Mouse (Mus musculus): ENCODE results near the gene Hoxb1. TPM values are rescaled to one million over a fixed set of nuclear protein-coding genes. Genes with fewer than 3 reads are reported as not detected.

Hoxb1 gene
- total RNA-seq, 2 experiments from 2014 or later, result not detected

DNA sequence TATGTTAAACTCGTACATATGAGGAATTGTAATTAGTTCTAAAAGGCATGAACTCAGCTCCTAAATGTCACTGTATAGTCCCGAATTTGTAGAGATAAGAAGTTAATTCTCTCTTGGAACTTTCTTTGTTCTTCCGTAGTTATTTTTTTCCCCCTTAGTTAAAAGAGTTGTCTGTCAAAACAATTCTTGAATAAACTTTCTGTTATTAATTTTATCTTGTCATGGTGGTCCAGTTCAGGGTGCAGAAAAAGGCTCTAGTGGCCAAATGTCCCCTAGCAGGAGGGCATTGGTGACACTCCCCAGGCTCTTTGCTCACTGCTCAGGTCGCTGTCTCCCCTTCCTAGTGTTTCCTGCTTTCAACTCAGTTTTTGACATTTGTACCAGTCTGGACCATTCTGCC lies 17.8 kb upstream of the Hoxb1 start:
- no peak for DNase-seq (ENCODE audit: low spot score in 2 of 2)
- TF ChIP-seq CTCF (conservative IDR thresholded peaks at IDR 0.05), result no peak
- Histone ChIP-seq H3K27ac (no peak overlapping the region), H3K4me3 (no peak overlapping the region)

DNA sequence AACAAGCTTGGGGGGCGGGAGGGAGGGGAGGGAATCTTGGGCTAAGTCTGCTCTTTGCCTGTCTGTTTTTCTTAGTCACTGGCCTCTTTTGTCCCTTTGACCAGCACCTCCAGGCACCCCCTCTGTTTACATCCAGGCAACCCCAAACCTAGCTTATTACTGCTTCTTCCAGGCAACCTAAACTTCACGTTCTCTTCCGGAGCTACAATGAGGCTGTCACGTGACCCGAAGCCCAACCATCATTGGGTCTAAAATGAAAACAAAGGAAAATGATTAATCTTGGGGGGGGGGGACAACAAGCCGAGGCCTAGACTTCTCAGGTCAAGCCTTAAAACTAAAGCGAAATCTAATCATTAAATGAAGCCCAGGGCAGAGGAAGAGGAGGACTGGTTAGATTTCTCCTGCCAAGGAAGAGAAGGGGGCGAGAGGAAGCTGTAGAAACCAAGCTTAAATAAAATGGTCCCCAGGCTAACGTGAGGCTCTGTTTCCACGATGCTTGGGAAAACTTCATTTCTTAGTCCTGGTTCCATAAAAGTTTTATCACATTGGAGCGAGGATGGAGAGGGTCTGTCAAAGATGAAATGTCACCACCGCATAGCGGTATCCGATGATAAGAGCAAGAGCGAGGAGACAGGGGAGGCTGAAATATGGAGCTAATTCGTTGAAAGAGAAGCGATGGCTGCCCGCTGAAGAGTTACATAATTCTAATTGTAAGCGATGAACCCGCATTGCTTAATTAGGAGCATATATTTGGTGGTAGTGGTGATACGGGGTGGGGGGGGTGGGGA lies 17.2 kb upstream of the Hoxb1 start:
- H3K4me3 ChIP-seq, result no peak overlapping the region
- no peak overlapping the region for H3K27ac ChIP-seq
- no peak for TF ChIP-seq CTCF (conservative IDR thresholded peaks at IDR 0.05)
- DNase-seq (ENCODE audit: low spot score in 2 of 2), result no peak

DNA sequence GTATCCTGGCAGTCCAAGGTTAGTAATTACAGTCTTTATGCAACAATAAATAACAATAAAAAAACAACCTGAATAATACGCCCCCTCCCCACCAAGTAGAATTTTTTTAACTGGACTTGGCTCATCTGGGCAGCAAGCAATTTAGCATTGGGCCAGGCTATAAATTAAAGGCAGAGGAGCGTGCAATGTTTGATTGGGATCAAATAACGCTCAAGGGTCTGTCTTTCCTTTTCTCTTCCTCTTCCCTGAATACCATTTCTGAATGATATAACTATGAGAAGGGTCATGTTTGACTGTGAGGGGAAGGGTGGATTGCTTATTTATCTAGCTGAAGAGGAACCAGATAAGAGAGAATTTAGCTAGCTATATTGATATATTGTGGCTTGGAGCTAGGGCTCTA lies 16.6 kb upstream of the Hoxb1 start:
- TF ChIP-seq CTCF (conservative IDR thresholded peaks at IDR 0.05), result no peak
- H3K27ac ChIP-seq, result no peak overlapping the region
- no peak for DNase-seq (ENCODE audit: low spot score in 2 of 2)

DNA sequence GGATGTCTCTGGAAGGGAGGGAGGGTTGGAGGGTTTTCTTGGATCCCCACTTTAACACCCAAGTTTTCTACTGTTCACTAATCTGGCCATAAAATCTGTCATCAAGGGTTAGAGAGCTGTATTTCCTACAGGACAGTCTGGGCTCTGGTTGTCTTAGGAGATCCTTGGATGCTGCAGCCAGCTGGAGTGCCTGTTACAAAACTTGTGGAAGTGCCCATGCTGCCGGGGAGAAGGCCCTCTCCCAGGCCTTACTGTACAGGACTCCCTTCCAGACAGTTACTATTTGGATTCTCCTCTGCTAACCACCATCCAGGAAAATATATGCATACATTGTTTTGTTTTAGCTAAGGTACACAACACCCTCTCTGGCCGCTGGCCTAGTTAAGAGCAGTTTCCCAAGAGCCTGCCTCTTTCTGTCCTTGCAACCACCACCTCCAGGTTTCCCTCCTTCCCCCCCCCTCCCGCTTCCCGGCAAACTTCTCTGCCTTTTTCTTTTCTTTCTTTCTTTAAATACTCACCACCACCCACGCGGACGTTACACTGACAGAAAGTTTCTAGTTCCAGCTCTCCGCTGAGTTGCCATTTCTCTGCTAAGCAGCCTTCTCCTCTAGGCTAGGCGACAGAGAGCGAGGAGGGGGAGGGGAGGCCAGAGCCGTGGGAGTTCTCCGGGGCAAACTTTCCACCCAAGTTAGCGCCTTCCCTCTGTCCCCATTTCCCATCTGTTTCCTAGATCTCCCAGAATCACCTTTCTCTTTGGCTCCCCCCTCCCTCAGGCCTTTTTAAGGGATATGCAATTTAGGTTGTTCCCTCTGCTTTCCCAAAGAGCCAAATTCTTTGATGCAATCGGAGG lies 15.8 kb upstream of the Hoxb1 start:
- no peak for DNase-seq (ENCODE audit: low spot score in 2 of 2)
- no peak overlapping the region for H3K27ac ChIP-seq
- H3K4me3 ChIP-seq, result no peak overlapping the region
- no peak for TF ChIP-seq CTCF (conservative IDR thresholded peaks at IDR 0.05)

More for the DNA sequence above, 16.6 kb upstream of the Hoxb1 start:
- no peak overlapping the region for H3K4me3 ChIP-seq

DNA sequence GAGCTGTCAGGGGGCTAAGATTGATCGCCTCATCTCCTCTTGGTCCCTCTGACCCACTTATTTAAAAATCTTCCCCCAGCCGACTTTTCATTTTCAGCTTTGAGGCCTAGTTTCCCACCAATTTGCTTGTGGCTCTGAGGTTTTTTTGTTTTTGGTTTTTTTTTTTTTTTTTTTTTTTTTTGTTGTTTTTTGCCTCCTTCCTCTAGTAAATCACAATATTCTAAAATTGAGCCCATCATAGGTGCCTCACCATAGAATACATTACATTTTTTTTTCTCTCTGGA lies 15.3 kb upstream of the Hoxb1 start, which contains the start of gene Hoxb2:
TSS of gene Hoxb2 (plus strand) at position 185 of the 284 bp plus-strand sequence.
- DNase-seq (ENCODE audit: low spot score in 2 of 2), result no peak
- Histone ChIP-seq H3K27ac (no peak within 1 kb of the TSS), H3K4me3 (no peak within 1 kb of the TSS)
- no peak for TF ChIP-seq CTCF (conservative IDR thresholded peaks at IDR 0.05)

DNA sequence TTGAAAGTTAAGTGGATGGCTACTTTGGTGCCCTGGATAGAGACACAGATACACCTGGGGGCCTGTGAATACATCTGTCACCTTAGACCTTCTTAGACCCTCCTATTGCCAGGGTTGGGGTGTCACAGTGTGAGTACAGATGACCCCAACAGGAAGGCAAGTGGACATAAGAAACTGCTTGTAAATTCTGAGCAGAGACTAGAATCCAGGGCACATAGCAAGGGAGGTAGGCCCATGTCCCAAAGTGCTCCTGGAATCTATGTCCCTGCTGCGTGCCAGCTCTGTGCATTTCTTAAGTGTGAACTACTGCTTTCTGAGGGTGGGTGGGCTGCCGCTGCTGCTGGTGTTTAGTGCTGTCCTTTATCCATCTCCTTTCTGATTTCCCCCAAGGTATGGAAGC lies 14.8 kb upstream of the Hoxb1 start:
- Histone ChIP-seq H3K27ac (no peak overlapping the region), H3K4me3 (no peak overlapping the region)

DNA sequence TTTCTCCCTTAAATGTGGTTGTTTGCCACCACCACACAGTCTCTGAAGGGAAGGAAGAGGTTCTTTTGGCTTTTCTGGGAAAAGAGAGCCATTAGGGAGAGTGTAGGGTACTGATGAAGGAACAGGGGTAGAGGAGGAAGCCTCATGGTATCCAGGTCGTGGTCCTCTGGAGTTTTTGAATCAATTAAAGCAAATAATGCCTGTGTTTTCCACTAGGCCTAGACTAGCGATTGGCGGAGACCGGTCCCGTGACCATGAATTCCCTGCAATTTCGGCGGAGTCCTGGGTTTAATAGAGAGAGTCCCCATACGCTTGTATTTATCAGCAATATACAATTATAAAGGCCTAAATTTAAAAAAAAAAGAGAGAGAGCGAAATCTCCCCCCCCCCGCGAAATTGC lies 14.2 kb upstream of the Hoxb1 start:
- H3K27ac ChIP-seq, result no peak overlapping the region
- no peak overlapping the region for H3K4me3 ChIP-seq
- no peak for TF ChIP-seq CTCF (conservative IDR thresholded peaks at IDR 0.05)
- DNase-seq (ENCODE audit: low spot score in 2 of 2), result no peak

More for the DNA sequence above, 14.8 kb upstream of the Hoxb1 start:
- TF ChIP-seq CTCF (conservative IDR thresholded peaks at IDR 0.05), result no peak
- DNase-seq (ENCODE audit: low spot score in 2 of 2), result no peak

DNA sequence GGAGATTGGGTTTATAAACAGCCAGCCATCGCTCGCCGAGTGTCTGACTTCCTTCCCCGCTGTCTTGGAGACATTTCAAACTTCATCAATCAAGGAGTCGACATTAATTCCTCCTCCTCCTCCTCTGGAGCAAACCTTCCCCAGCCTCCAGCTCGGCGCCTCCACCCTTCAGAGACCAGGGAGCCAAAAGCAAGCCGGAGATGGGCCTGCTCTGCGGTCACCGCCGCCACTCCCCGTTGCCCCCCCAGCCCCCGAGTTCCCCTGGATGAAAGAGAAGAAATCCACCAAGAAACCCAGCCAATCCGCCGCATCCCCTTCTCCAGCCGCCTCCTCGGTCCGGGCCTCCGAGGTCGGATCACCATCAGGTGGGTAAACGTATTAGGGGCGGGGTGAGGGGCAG lies 13.7 kb upstream of the Hoxb1 start:
- TF ChIP-seq CTCF (conservative IDR thresholded peaks at IDR 0.05), result no peak
- H3K4me3 ChIP-seq, result no peak overlapping the region
- no peak overlapping the region for H3K27ac ChIP-seq
- no peak for DNase-seq (ENCODE audit: low spot score in 2 of 2)

DNA sequence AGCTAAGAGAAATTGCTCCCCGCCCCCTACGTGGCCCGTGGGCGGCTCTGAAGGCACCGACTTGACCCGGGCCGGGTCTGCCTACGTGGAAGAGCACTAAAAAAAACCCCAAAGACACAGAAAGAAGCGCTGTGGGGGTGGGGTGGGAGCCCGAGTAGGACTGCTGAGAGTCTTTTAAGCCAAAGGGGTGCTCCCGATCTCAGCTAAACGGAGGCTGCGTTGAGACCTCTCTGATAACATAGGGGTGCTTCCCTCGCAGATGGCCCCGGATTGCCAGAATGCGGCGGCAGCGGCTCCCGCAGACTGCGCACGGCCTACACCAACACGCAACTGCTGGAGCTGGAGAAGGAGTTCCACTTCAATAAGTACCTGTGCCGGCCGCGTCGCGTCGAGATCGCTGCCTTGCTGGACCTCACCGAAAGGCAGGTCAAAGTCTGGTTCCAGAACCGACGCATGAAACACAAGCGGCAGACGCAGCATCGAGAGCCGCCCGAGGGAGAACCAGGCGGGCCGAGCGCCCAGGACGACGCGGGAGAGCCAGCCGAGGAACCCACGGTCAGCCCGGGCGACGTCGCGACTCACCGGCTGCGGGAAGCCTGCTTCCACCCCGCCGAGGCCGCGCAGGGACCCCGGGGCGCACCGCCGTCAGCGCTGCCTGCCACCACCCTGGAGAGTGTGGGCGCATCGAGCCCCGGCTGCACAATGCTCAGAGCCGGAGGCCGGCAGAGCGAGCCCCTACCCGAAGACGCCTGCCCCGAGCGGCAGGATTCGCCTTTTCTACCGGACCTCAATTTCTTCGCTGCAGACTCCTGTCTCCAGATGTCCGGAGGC lies 12.6 kb upstream of the Hoxb1 start:
- H3K4me3 ChIP-seq, result no peak overlapping the region
- no peak for TF ChIP-seq CTCF (conservative IDR thresholded peaks at IDR 0.05)
- DNase-seq (ENCODE audit: low spot score in 2 of 2), result no peak
- H3K27ac ChIP-seq, result no peak overlapping the region

DNA sequence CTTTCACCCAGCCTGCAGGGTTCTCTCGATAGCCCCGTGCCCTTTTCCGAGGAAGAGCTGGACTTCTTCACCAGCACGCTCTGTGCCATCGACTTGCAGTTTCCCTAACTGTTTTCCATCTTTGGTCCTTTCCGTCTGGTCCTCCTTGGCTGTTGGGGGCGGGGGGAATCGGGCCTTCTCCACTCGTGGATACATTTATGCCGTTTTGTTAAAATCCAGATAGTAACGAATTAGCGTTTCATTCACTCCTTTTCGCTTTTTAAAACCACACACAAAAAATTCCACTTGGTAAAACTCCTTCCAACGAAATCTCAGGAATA lies 12.1 kb upstream of the Hoxb1 start:
- Histone ChIP-seq H3K27ac (no peak overlapping the region), H3K4me3 (no peak overlapping the region)
- no peak for TF ChIP-seq CTCF (conservative IDR thresholded peaks at IDR 0.05)
- DNase-seq (ENCODE audit: low spot score in 2 of 2), result no peak

DNA sequence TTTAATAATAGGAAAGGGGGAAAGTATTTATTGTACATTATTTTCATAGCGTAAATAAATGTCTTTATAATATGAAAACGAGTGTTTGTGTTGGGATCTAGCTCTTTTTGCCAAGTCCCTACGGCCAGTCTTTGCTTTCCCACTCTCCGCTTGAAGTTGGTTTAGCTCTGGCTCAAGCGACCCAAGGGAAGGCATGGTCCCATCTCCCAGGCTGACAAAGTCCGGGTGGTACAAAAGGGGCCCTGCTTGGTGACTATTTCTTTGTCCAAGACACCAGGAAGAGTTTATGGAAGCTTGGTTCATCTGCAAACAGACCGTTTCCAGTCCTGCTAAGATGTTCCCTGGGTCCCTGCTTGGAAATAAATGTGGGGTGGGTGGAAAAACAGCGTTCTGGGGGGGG lies 11.6 kb upstream of the Hoxb1 start:
- no peak overlapping the region for H3K27ac ChIP-seq
- no peak for DNase-seq (ENCODE audit: low spot score in 2 of 2)
- TF ChIP-seq CTCF (conservative IDR thresholded peaks at IDR 0.05), result no peak
- H3K4me3 ChIP-seq, result no peak overlapping the region

DNA sequence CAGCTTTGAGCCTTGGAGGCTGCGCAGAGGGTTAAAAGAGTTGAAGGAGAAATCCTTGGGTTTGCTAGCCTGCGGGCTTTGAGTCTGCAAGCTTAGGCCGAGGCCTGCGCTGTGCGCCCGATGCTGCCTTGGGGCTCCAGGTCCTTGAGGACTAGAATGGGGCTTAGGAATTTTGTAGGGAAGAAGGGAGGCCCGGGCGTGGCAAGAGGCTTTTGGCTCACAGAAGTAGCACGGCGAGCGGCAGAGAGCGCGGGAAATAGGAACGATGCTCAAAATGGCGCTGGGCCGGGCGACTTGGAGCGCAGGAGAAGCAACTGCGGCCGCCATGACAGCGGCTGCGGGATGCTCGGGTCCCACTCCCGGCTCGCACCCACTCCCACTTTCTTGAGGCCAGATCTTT lies 11.2 kb upstream of the Hoxb1 start:
- TF ChIP-seq CTCF (conservative IDR thresholded peaks at IDR 0.05), result no peak
- no peak overlapping the region for H3K4me3 ChIP-seq
- DNase-seq (ENCODE audit: low spot score in 2 of 2), result no peak
- H3K27ac ChIP-seq, result no peak overlapping the region

DNA sequence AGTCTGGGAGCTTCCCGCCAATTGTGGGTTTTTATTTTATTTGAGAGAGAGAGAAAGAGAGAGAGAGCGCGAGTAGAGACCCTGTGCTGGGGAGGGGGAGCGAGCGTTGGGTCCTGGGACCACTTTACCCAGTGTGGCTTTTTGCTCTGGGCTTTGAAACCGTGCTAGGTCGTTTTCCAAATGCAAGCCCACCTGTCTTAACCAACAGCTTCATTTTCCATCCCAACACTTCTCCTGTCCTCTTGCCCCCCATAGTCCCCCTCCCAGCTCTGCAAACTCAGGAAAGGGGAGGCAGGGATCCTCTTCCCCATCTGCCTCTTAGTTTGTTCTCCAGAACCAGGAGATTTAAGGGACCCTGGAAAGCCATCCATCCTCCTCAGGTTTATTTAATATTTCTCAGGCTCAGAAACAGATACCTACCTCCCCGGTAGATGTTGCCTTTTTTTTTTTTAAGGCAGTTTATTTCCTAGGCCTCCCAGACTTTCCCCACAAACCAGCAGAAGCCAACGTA lies 10.7 kb upstream of the Hoxb1 start:
- Histone ChIP-seq H3K27ac (no peak overlapping the region), H3K4me3 (no peak overlapping the region)
- TF ChIP-seq CTCF (conservative IDR thresholded peaks at IDR 0.05), result no peak
- DNase-seq (ENCODE audit: low spot score in 2 of 2), result no peak
